Mouse (Mus musculus): ENCODE data around the gene Gskip.

Gskip gene

DNA sequence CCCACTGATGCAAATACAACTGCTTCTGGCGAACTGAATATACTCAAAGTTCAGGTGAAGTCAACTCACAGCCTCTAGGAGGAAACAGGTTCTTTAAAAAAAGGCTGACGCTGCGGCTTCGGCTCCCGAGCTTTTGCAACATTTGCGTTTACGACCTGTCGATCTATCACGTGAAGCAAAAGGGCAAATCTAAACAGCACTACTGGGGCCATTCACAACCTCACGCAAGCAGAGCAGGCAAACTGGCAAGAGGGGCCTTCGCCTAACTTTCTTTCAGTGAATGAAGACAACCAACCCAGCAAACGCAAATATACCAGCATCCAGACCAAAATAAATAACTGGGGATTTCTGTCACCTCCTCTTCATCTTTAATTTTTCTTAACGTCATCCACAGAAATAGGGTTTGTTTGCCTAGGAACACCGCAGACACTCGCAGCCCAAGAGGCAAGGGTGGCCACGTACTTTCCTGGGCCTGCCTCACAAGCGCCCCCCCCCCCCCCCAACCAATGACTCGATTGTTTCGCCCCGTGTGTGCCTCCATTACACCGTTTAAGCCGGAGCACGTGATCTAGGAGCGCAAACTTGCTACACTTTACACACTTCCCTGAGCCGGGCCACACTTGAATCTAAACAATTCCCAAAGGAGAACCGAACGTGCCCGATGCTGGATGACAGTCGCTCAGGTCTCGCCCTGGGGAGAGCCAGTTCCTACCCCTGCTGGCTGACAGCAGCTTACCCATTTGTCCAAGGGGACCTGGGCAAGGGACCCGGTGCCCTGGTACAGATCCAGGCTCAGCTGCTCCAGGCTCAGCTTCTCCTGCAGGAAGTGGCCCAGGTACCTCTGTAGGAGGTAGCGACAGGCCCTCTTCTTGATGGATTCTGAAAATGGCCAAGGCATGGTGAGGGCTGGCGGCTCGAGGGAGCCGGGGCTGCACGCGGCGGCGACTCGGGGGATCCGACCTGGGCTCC is at the start of gene Gskip:
TSS of gene Gskip (plus strand) at position 897 of the 969 bp plus-strand sequence.
- DNase-seq = peak; percentile 28

DNA sequence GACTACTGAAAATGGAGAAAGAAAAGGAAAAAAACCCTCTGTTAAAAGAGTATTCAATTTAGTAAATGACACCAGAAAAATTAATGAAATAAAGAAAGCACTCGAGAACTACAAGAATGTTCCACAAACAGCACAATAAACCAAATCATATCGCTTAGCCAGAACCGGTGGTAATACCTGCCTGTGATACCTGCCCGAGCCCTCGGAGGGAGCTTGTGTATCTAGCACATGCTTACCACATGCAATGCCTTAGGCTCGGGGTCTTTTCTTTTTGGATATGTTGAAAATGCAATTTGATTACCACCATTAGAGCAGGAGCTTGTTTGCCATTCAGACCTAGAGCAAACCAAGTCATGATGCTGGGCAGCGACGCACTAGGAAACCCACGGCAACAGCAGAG is 48.1 kb upstream of the Gskip start:
- peak; percentile 19 for DNase-seq

DNA sequence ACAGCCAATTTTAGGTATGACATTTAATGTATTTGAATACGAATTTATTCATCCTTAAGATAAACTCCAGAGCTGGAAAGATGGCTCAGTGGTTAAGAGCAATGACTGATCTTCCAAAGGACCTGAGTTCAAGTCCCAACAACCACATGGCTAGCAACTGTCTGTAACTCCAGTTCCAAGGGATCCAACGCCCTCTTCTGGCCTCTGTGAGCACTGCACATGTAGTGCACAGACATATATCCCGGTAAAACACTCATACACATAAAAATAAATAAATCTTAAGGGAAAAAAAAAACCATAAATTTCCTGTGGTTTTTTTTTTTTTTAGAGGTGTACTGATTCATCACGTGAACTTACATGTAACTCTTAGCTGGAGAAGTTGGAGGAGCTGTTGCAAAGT is 47.1 kb upstream of the Gskip start:
- DNase-seq = no peak

DNA sequence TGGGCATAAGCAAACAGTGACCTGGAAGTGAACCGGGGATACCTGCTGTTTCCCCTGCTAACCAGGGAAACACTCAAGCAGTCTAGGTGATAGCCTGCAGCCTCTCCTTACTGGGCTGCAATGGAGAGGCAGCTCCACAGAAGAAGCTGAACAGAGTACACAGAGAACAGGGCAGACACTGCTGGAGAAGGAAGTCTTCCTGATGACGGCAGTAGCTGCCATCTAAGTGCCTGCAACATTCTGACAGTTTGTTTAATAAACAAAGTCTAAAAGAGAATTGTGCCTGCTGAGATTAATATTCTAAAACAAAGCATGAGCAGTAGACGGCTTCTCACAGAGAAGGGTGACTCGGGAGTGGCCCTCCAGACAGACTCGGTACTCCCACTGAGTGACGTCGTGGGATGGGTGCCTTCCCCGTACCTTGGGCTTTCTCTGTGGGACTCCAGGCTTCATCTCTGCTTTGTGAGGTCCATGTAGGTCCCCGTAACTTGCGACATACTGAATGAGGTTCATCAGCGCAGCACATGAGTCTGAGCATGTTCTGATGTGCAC is 41.8 kb upstream of the Gskip start:
- no peak for DNase-seq

DNA sequence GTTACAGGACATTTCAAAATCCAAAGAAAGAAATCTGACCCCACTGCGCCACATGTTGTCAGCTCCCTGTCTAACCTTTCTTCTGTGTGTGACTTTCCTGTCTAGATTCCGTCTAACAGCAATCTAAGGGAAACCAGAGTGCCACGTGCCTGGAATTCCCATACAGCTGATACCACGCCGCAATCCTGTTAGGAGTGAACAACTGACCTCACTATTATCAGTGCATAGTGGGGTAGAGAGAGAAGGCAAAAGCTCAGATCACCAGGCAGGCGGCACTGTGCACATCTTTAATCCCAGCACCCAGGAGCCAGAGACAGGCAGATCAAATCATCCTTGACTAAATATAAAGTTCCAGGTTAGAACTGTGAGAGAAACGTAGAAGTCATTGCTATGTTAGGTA is 28.8 kb upstream of the Gskip start:
- DNase-seq = no peak

DNA sequence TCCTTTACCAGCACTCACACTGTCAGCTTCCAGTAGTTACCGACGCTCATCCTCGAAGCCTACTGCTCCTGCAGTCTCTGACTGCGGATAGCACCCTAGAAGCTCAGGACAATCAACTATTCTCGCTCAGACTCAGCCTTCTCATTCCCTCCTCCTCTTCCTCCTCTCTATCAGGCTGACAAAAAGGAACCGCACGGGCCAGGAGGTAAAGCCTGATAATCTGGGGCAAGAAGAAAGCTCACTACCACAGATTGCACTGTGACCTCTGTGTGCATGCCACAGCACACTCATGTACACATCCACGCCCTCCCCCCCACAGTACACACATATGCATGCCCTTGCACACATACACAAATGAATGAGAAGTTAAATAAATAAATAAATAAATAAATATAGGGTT is 8.4 kb upstream of the Gskip start:
- no peak for DNase-seq

DNA sequence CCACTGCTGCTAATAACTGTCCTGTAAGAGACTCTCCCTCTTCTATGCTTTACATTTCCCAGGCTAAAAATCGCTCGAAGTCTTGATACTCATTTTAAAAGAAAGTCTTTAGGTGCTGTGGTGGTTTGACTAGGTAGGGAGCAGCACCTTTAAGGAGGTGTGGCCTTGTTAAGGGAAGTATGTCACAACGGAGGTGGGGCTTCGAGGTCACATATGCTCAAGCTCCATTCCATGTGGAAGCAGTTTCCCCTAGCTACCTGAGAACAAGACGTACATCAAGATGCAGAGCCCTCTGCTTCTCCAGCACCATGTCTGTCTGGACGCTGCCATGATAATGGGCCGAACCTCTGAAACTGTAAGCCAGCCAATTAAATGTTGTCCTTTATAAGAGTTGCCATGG is 6.4 kb upstream of the Gskip start:
- DNase-seq = no peak

DNA sequence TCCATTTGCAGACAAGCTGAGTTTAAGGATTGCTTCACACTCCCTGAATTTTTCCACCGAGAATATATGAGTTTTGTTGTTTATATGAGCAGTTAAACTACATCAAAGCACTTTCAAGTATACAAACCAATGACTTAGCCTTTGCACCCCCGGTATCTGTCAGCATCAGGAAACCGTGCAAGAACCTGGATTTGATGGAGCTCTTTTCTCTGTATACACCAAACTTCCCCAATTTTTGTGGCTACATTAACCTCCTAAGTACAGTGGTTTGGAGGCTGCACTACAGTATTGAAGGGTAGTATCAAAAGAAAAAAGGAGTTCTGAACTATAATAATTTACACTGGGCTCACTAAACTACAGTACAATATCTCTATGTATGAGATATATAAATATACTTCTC is 5.9 kb upstream of the Gskip start:
- no peak for DNase-seq

DNA sequence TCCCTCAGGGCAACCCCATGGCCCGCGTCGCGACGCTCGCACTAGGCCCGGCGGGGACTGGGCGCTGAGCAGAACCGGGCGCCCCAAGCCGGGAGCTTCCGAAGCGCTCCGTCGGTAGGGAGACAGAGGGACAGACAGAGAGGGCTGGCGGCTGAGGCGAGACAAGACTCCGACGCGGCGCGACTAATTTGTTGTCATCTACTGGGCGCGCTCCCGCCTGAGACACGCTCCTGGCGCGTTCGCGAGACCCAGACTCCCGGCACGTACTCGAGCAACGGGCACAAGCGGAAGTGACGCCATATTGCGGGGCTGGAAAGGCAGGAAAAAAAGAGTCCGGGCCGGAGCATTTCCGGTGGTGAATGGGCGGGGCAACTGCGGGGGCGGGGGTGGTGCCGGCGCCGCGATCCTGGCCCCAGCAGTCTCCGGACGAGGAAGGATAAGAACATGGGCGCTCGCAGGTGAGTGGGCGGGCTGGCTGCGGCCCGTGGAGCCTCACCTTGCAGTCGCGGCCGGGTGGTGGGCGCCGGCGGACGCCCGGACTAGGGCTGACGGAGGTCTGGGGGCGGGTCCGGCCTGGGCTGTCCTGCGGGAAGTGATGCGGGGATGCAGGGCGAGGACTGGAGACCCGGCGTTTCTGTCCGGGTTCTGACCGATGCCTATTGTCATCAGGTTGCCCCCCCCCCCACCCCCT is 517 bp downstream of the Gskip start, which contains the start of gene Atg2b:
TSS of gene Atg2b (minus strand) at position 211 of the 691 bp plus-strand sequence.
- peak; percentile 98 for DNase-seq

DNA sequence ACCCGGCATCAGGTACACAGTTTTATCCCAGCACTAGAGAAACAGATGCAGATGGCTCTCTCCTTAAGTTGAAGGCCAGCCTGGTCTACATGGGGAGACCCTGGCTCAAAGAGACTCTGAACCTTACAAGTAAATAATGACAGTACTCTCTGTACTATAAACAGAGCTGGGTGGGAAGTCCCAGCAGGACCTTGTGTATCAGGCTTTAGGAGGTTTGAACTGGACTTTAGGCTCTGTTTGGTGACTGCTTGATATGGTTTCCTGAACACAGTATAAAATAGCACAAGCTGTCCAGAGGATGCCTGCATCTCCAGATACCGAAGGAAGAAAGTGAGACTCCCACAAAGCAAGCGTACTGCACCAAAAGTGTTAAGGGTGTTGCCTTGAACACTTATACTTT is 2.2 kb downstream of the Gskip start:
- no peak for DNase-seq

DNA sequence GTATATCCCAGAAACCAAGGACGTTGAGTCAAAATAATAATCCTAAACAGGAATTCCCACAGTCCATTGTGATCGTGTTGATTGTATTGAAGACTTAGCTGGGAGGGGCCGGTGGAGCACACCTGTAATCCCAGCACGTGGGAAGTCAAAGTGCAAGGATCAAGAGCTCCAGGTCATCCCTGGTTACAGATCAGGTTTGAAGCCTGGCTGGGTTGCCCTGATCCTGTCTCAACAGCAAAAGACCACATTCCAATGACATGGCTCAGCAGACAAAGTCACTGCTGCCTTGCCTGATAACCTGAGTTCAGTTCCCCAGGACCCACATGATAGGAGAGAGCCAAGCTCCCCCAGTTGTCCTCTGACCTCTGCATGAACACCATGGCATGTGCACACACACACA is 2.8 kb downstream of the Gskip start:
- DNase-seq = no peak

DNA sequence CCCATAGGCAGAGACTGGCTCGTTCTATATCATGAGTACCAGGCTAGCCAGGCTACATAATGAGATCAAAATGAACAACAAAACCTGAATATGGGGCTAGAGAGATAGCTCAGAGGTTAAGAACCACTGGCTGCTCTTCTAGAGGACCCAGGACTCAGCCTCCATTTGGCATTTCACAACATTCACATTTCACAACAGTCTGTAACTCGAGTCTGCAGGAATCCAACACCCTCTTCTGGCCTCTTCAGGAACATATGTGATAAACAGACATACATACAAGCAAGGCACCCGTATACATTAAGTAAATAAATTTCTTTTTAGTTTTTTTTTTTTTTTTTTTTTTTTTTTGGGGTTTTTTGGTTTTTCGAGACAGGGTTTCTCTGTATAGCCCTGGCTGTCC is 3.9 kb downstream of the Gskip start:
- DNase-seq = no peak

DNA sequence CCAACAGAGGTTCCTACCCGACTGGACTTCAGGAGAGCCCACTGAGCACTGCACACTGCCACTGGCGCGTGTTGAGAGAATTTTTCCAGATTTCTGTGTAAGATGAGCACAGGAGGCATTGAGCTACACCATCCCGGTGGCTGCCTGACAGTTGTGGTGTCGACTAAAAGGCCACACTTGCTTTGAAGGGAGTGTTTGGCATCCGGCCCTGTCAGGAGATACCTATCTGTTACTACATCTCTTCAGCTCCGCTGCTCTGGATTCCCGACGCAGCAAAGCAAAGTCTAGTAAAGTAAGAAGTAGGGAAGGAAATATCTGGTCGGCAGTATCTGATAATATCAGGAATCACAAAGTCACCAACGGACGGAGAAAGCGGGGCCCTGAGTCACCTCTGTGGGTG is 4.8 kb downstream of the Gskip start:
- DNase-seq = no peak

DNA sequence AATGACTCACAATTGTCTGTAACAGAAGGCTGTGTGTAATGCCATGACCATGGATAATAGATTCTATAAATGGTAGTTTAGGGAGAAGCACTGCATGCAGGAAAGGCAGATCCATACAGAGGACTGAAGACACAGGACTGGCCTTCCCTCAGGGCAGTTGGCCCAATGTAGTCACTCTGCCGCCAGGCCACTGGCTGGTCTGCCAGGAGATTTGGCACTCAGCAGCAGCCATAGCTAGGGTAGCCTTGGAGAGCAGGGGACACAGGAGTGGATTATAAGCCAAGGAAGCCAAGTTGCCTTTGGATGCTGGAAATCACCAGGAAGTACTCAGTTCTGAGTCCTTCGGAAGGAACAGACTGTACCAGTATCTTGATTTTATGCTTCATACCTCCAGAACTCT is 9.4 kb downstream of the Gskip start:
- no peak for DNase-seq

DNA sequence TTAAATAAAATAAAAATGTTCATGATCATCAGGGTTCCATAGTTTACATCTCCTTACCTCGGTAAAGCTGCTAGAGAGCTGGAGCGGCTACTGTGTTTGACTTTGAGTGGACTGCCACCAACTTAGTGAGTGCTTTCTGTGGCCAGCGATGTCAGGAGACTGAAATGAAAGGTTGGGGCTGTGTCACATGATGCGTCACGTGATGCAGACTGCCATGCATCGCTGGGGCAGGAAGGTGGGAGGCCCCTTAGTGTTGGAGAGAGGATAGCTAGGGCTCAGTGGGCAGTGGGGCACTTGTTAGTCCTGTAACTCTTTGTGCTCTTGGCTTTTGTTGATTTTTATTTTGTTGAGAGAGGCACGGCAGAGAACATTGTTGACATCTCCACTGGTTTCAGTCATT is 11.2 kb downstream of the Gskip start:
- no peak for DNase-seq

DNA sequence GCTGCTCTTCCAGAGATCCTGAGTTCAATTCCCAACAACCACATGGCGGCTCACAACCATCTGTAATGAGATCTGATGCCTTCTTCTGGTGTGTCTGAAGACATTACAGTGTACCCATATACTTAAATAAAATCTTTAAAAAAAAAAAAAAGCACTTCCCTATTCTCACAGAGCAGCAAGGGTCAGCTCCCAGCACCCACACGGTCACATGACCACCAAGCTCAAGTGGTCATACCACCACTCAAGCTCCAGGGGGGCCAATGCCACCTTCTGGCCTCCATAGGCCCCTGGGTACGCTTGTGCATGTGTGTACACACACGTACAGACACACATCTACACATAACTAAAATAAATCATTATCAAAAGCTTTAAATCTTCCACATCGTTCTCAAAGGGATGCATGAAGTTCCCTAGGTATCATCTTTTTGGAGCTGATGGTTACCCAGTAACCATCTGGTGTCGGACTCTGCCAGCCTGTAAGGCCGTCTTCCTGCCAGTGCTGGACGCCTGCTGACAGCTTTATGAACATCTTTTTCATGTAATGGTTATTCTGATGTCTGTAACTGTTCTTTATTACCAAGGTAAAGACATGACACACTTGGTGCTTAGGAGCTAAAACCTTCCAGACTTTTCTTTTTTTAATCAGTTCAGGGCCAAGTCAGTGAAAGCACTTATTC is 12.6 kb downstream of the Gskip start:
- no peak for DNase-seq

DNA sequence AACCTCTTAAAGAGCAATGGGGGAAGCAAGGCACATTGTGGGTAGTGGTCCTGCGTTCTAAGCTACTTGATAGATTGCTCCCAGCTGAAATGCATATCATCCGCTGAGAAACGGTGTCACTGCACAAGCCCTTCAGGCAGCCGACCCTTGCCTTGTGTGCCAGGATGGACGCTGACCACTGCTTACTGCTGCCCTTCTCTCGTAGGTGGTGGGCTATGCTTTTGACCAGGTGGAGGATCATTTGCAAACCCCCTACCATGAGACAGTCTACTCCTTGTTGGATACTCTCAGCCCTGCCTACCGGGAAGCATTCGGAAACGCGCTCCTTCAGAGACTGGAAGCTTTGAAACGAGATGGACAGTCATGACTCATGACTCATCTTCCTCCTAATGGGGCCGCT is 15.8 kb downstream of the Gskip start:
- no peak for DNase-seq

DNA sequence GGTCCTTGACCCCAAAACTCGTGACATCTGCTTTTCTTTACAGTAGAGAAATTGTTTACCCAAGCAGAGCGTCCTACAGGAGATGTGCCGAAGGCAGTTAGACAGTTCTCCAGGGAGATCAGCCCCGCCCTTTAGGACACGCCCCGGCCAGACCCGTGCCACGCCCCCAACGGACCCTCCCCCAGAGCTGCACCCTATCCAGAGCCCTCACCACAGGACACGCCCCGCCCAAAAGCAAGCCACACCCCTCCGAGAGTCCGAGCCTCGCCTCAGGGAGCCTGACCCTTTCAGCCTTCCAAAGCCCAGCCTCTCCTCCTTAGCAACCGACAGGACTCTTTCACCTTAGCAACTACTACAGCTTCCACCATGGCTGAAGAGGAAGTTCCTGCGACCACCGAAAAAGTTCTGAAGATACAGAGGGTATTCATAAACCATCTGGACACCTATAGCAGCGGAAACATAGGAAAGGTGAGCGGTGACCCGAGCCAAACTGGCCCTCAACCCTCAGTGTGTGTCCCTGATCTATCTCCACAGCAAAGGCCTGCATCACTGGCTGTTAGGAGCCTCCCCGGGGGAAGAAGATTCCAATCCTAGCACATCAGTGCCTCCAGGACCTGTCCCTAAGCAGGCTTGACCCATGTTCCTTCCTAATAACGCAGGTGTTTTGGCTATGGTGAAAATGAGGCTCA is 21.3 kb downstream of the Gskip start, which contains the start of gene Ak7:
TSS of gene Ak7 (plus strand) at position 178 of the 689 bp plus-strand sequence.
- peak; percentile 33 for DNase-seq

DNA sequence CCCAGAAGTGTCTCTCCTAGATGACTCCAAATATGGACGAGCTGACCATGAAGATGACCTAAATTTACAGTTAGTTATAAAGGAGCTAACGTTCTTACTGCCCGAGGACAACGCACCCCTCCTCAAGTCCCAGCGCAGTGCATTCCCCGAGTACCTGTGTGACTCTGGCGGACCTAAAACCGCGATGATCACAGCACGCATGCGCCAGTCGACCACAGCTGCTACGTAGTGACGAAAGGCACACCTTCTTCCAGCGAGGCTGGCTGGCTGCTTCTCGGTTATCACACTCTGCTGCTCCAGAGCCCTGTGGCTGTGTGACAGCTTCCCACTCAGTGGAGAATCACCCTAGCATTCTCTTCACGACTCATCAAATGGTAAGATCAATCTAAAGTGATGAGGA is 34.0 kb downstream of the Gskip start:
- peak; percentile 47 for DNase-seq

DNA sequence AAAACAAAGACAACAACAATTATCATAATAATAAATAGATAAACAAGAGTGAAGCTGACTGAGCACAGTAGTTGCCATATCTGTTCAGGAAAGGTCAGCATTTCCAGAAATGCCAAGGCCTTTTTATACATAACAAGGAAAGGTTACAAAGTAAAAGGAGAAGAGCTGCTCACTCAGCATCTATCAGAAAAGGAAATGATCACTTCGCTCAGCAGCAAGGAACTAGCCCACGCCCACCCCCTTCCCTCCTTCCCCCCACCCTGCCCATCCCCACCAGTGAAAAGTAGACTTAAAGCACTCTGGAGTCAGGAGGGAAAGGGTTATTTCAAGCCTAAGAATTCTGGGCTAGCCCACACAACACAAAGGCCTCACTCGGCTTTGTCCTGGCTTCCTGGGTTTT is 35.6 kb downstream of the Gskip start:
- no peak for DNase-seq

DNA sequence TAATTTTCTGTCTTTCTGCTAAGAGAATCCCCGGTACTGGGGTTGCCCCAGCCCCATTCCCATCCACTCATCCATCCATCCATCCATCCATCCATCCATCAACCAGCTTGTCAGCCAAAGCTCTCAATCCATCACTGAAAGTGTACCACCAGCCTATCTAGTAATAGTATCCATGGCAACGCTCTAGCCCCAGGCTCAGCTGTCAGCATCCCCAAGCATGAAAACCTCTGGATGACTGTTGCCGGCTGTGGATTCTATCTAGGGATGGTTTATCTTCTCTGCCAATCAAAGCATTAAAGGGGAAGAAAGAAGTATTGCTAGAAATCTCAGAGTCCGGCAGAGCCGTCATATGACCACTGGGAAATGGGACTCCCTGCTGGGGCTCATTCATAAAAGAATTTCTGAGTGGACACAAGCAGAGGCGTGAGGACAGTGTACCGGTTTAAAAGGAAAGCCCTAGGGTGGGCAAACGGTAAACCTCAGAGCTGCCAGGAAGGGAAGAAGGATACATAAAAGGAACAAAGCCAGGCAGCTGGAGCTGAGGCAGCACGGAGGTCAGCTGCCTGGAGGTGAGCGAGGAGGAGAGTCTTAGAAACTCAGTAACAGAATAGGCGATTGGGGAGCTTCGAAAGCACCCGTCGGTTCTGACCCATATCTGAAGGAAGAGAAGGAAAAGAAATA is 37.0 kb downstream of the Gskip start:
- DNase-seq = no peak

DNA sequence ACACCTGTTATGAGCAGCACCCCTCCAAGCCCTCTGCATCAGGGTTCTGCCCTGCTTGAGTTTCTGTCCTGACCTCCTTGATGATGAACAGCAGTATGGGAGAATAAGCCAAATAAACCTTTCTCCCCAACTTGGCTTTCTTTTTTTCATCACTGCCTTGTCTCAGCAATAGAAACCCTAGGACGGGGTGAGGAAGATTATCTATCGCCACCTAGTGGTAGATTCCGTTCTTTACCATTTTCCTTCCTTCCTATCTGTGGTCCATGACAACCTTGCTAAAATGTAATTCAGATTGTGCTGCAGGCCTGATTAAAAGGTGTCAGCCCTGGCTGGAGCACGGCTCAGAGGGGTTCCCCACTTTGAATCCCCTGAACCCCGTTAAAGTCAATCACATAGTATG is 38.0 kb downstream of the Gskip start:
- DNase-seq = no peak

Measured in right cerebral cortex, postnatal 4 days (tissue).